12 mouse cellular contexts compared by ENCODE assay signal in the genomic region with DNA sequence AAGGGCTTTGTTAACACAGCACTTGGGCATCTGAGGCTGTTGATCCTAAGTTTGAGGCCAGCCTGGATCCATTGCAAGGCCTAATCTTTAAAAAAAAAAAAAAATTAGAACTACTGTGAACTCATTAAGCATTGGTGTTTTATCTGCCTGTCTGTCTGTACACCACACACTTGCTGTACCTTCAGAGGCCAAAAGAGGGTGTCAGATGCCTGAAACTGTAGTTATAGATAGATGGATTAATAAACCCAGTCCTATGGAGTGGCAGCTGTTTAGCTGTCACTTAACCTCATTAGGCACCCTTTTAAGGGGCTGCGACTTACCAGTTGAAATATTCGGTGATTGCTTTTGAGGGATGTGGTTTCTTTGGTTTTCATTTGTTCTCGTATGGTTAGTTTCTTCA. TPM values are rescaled to one million over a fixed set of nuclear protein-coding genes. Genes with fewer than 3 reads are reported as not detected.
DNase-seq lines count a peak whose midpoint lies in the region; TF ChIP-seq lines count a peak whose summit lies in the region.
"Had no signal": no experiment of that assay in that cellular context is flagged by ENCODE, and none has a peak within 500 bp of the region (broad histone marks: within the 10 kb centered on the region; RNA-seq: fewer than 3 reads in every experiment).

No protein-coding gene starts in this region.

- intact Hi-C loops in left cerebral cortex, adult 2 months (cut with DNase I): no loop called here

- peak; percentile 33 for TF ChIP-seq CTCF in left cerebral cortex, adult 2 months (IDR thresholded peaks at IDR 0.05)

- H3K27ac ChIP-seq in left cerebral cortex, adult 2 months: no peak overlapping the region
- H3K27ac ChIP-seq: heart, embryonic 13.5 days; neural tube, embryonic 15.5 days had no signal

- no peak overlapping the region for H3K4me3 ChIP-seq in left cerebral cortex, adult 2 months
- H3K4me3 ChIP-seq: erythroblast, embryonic 14.5 days; heart, embryonic 13.5 days; neural tube, embryonic 15.5 days had no signal

- no peak for DNase-seq in left cerebral cortex, adult 2 months (ENCODE audit: extremely low spot score in 1 of 2, low spot score in 2 of 2)
- DNase-seq in left cerebral cortex, adult 9 months (ENCODE audit: low spot score in 2 of 2): no peak
- DNase-seq in 416B (ENCODE audit: low read depth): peak; percentile 54
- DNase-seq in B cell, adult 2 months: peak; percentile 42 to 55
- peak; percentile 68 for DNase-seq in induced T-regulatory cell, adult 2 months (ENCODE audit: low read depth)
- no peak for DNase-seq in heart, postnatal 4 days
- DNase-seq in layer of hippocampus, adult 9-11 months: no peak
- DNase-seq: embryo, embryonic 11 days; kidney, postnatal 36 days had no signal

RNA-seq across cellular contexts. Expression of gene Sh2b3, which starts 41.6 kb away (rescaled TPM):
- total RNA-seq in left cerebral cortex, adult 2 months (2021): 10 to 100 TPM; 21.2 to 27.5 TPM
- total RNA-seq in heart, postnatal 4 days (2021): 10 to 100 TPM; 36.7 to 39.2 TPM

RNA-seq across cellular contexts. Expression of gene Pheta1, which starts 53.0 kb away (rescaled TPM):
- 10 to 100 TPM in 1 of 2 experiments, 1 to 10 TPM in 1; 8.9 to 10.5 TPM for total RNA-seq in left cerebral cortex, adult 2 months (2021)
- total RNA-seq in heart, postnatal 4 days (2021): 10 to 100 TPM in 1 of 2 experiments, 1 to 10 TPM in 1; 9.3 to 10.9 TPM

Comparison
In these comparisons a context has a peak if more than half of its experiments do, and no peak if none do; other contexts are left out.
1. DNase-seq: peak in 416B (single experiment), B cell, adult 2 months (2 of 2) and induced T-regulatory cell, adult 2 months (single experiment); none in left cerebral cortex, adult 2 months (0 of 2), left cerebral cortex, adult 9 months (0 of 2), heart, postnatal 4 days (single experiment) and layer of hippocampus, adult 9-11 months (single experiment).